Mouse (Mus musculus): ENCODE results near the gene Rasgrp4. TPM values are rescaled to one million over a fixed set of nuclear protein-coding genes. Genes with fewer than 3 reads are reported as not detected.

The Rasgrp4 gene
- polyA plus RNA-seq (2012; rRNA removed; ENCODE audit: low replicate concordance): 3.5 and 4.2 TPM in 2 replicates

GRCm38 (mm10) chr7:29134693-29135386 is at the start of gene Rasgrp4:
Gene Rasgrp4, plus strand, starts transcription at chr7:29134851.

GRCm38 (mm10) chr7:29124970-29125369 is 9.7 kb upstream of the Rasgrp4 start, which contains the start of gene Ryr1:
Gene Ryr1, minus strand, starts transcription at chr7:29125179.

GRCm38 (mm10) chr7:29155838-29156782 is 21.5 kb downstream of the Rasgrp4 start, which contains the start of gene Fam98c:
Gene Fam98c, minus strand, starts transcription at chr7:29156234.

GRCm38 (mm10) chr7:29170066-29170754 is 35.6 kb downstream of the Rasgrp4 start, which contains the start of the genes Ggn and Spred3:
Gene Ggn, plus strand, starts transcription at chr7:29170210.
Gene Spred3, minus strand, starts transcription at chr7:29170411.

GRCm38 (mm10) chr7:29180077-29180853 is 45.6 kb downstream of the Rasgrp4 start, which contains the start of gene Psmd8:
Gene Psmd8, minus strand, starts transcription at chr7:29180701.

Other genes with a start within 250 kb of the Rasgrp4 start
- 595 and 810 TPM in 2 replicates for gene Actn4, start 172.5 kb upstream of the Rasgrp4 start, polyA plus RNA-seq (2012; rRNA removed; ENCODE audit: low replicate concordance)
- gene Eif3k, start 153.0 kb upstream of the Rasgrp4 start, polyA plus RNA-seq (2012; rRNA removed; ENCODE audit: low replicate concordance): 105 and 141 TPM in 2 replicates
- 8.1 and 21.6 TPM in 2 replicates for gene Map4k1, start 152.8 kb upstream of the Rasgrp4 start, polyA plus RNA-seq (2012; rRNA removed; ENCODE audit: low replicate concordance)
- under 0.01 and 0.05 TPM in 2 replicates for gene Ryr1, start 9.7 kb upstream of the Rasgrp4 start, polyA plus RNA-seq (2012; rRNA removed; ENCODE audit: low replicate concordance)
- 135 and 295 TPM in 2 replicates for gene Fam98c, start 21.4 kb downstream of the Rasgrp4 start, polyA plus RNA-seq (2012; rRNA removed; ENCODE audit: low replicate concordance)
- gene Ggn, start 35.4 kb downstream of the Rasgrp4 start, polyA plus RNA-seq (2012; rRNA removed; ENCODE audit: low replicate concordance): 0.97 and 1.5 TPM in 2 replicates
- 1.1 and 2.2 TPM in 2 replicates for gene Spred3, start 35.6 kb downstream of the Rasgrp4 start, polyA plus RNA-seq (2012; rRNA removed; ENCODE audit: low replicate concordance)
- 80.4 and 112 TPM in 2 replicates for gene Psmd8, start 45.9 kb downstream of the Rasgrp4 start, polyA plus RNA-seq (2012; rRNA removed; ENCODE audit: low replicate concordance)
- 0.19 and 0.48 TPM in 2 replicates for gene Catsperg1, start 79.2 kb downstream of the Rasgrp4 start, polyA plus RNA-seq (2012; rRNA removed; ENCODE audit: low replicate concordance)
- gene Kcnk6, start 97.7 kb downstream of the Rasgrp4 start, polyA plus RNA-seq (2012; rRNA removed; ENCODE audit: low replicate concordance): 22.4 and 52.7 TPM in 2 replicates
- 56.6 and 58.6 TPM in 2 replicates for gene Yif1b, start 103.5 kb downstream of the Rasgrp4 start, polyA plus RNA-seq (2012; rRNA removed; ENCODE audit: low replicate concordance)
- gene 2200002D01Rik, start 113.6 kb downstream of the Rasgrp4 start, polyA plus RNA-seq (2012; rRNA removed; ENCODE audit: low replicate concordance): 437 and 814 TPM in 2 replicates
- gene Spint2, start 147.1 kb downstream of the Rasgrp4 start, polyA plus RNA-seq (2012; rRNA removed; ENCODE audit: low replicate concordance): 764 and 2,886 TPM in 2 replicates
- 21.4 and 39.1 TPM in 2 replicates for gene Ppp1r14a, start 154.5 kb downstream of the Rasgrp4 start, polyA plus RNA-seq (2012; rRNA removed; ENCODE audit: low replicate concordance)
- gene Dpf1, start 169.1 kb downstream of the Rasgrp4 start, polyA plus RNA-seq (2012; rRNA removed; ENCODE audit: low replicate concordance): 0.48 and 2.4 TPM in 2 replicates